Mouse (Mus musculus): Measurements from ENCODE around the gene Smarcd3. TPM values are rescaled to one million over a fixed set of nuclear protein-coding genes. Genes with fewer than 3 reads are reported as not detected.

Smarcd3 gene
- total and polyA plus RNA-seq, 3 experiments, result 1.3 to 2.2 TPM; not detected in 1

- Histone ChIP-seq H3K36me3 (replicated peaks in 1 of 2; ENCODE audit: control insufficient read depth in 1 of 2, insufficient read depth in 1 of 2, low read length in 1 of 2) (no peaks in the 10 kb centered on the region), H3K9ac (ENCODE audit: insufficient read depth, low read depth) (no peak overlapping the region), H3K4me2 (ENCODE audit: insufficient read depth, low read depth, poor library complexity, severe bottlenecking) (no peak overlapping the region), H3K9me3 (replicated peaks; ENCODE audit: low read length) (no peaks in the 10 kb centered on the region), H3K4me1 (ENCODE audit: control insufficient read depth in 1 of 2, insufficient read depth in 2 of 2) (peaks cover 6 to 7% of the 10 kb centered on the region in 2 experiments; a peak in 3 of 4 replicates), H3K27me3 (replicated peaks) (peaks cover 86% of the 10 kb centered on the region), H3K4me3 (replicated peaks in 1 of 3; ENCODE audit: low read depth in 2 of 3, low read length in 2 of 3, poor library complexity in 1 of 3) (no peak overlapping the region), H3K79me2 (replicated peaks; ENCODE audit: control insufficient read depth, extremely low read depth, insufficient read depth, poor library complexity, severe bottlenecking) (no peaks in the 10 kb centered on the region), H3K27ac (ENCODE audit: insufficient read depth, low read depth) (no peak overlapping the region)
- TF ChIP-seq JUND (conservative IDR thresholded peaks at IDR 0.05; ENCODE audit: low read depth, low read length), result no peak
- TF ChIP-seq RAD21 (IDR thresholded peaks at IDR 0.05; ENCODE audit: low read depth, low read length), result no peak
- TF ChIP-seq UBTF (IDR thresholded peaks at IDR 0.05; ENCODE audit: low read depth, low read length), result no peak
- no peak for TF ChIP-seq MAX (IDR thresholded peaks at IDR 0.05; ENCODE audit: low read length)
- no peak for TF ChIP-seq USF1 (IDR thresholded peaks at IDR 0.05; ENCODE audit: low read depth, low read length)
- no peak for TF ChIP-seq MYC (IDR thresholded peaks at IDR 0.05; ENCODE audit: low read depth, low read length)
- no peak for TF ChIP-seq ZMIZ1 (IDR thresholded peaks at IDR 0.05; ENCODE audit: low read depth, low read length)
- no peak for TF ChIP-seq EP300 (IDR thresholded peaks at IDR 0.05; ENCODE audit: low read length)
- TF ChIP-seq TBP (conservative IDR thresholded peaks at IDR 0.05; ENCODE audit: low read depth, low read length), result no peak
- TF ChIP-seq PAX5 (IDR thresholded peaks at IDR 0.05; ENCODE audit: low read length), result no peak
- no peak for TF ChIP-seq HCFC1 (IDR thresholded peaks at IDR 0.05; ENCODE audit: low read depth, low read length)
- TF ChIP-seq RCOR1 (conservative IDR thresholded peaks at IDR 0.05; ENCODE audit: low read depth, low read length), result no peak
- TF ChIP-seq ZC3H11A (IDR thresholded peaks at IDR 0.05; ENCODE audit: low read depth, low read length), result no peak
- no peak for TF ChIP-seq MAFK (IDR thresholded peaks at IDR 0.05; ENCODE audit: insufficient replicate concordance, low read length)
- no peak for TF ChIP-seq E2F4 (IDR thresholded peaks at IDR 0.05; ENCODE audit: insufficient replicate concordance, low read depth, low read length)
- no peak for TF ChIP-seq CHD1 (IDR thresholded peaks at IDR 0.05; ENCODE audit: low read depth, low read length)
- TF ChIP-seq USF2 (conservative IDR thresholded peaks at IDR 0.05; ENCODE audit: low read depth, low read length), result no peak
- TF ChIP-seq NELFE (IDR thresholded peaks at IDR 0.05; ENCODE audit: low read depth, low read length), result no peak
- TF ChIP-seq ETS1 (conservative IDR thresholded peaks at IDR 0.05; ENCODE audit: low read depth, low read length), result no peak
- no peak for TF ChIP-seq ELF1 (IDR thresholded peaks at IDR 0.05; ENCODE audit: low read depth, low read length)
- DNase-seq (ENCODE audit: extremely low read depth), result no peak
- in situ Hi-C loops (cut with MboI; ENCODE audit: low pct_ligation_motif_present, low pct_unique_long_range_greater_than_20kb, low sequenced_read_pairs), result no loop called here
- dilution Hi-C loops (cut with MboI; ENCODE audit: extremely low pct_ligation_motif_present, extremely low pct_unique_long_range_greater_than_20kb, low sequenced_read_pairs), result no loop called here
Measured at GRCm38 (mm10) chr5:24620116-24620515, 4.1 kb downstream of the Smarcd3 start.

GRCm38 (mm10) chr5:24618921-24619320, 5.3 kb downstream of the Smarcd3 start:
- in situ Hi-C loops (cut with MboI; ENCODE audit: low pct_ligation_motif_present, low pct_unique_long_range_greater_than_20kb, low sequenced_read_pairs), result no loop called here
- H3K9me3 ChIP-seq (replicated peaks; ENCODE audit: low read length), result no peaks in the 10 kb centered on the region
- H3K4me2 ChIP-seq (ENCODE audit: insufficient read depth, low read depth, poor library complexity, severe bottlenecking), result no peak overlapping the region
- H3K9ac ChIP-seq (ENCODE audit: insufficient read depth, low read depth), result no peak overlapping the region
- no peak for DNase-seq (ENCODE audit: extremely low read depth)
- dilution Hi-C loops (cut with MboI; ENCODE audit: extremely low pct_ligation_motif_present, extremely low pct_unique_long_range_greater_than_20kb, low sequenced_read_pairs), result no loop called here
- H3K27ac ChIP-seq (ENCODE audit: insufficient read depth, low read depth), result no peak overlapping the region
- TF ChIP-seq E2F4 (IDR thresholded peaks at IDR 0.05; ENCODE audit: insufficient replicate concordance, low read depth, low read length) (no peak), EP300 (IDR thresholded peaks at IDR 0.05; ENCODE audit: low read length) (no peak)
- H3K79me2 ChIP-seq (replicated peaks; ENCODE audit: control insufficient read depth, extremely low read depth, insufficient read depth, poor library complexity, severe bottlenecking), result no peaks in the 10 kb centered on the region
- no peaks in the 10 kb centered on the region for H3K36me3 ChIP-seq (replicated peaks in 1 of 2; ENCODE audit: control insufficient read depth in 1 of 2, insufficient read depth in 1 of 2, low read length in 1 of 2)
- peaks cover 76% of the 10 kb centered on the region for H3K27me3 ChIP-seq (replicated peaks)
- H3K4me1 ChIP-seq (ENCODE audit: control insufficient read depth in 1 of 2, insufficient read depth in 2 of 2), result peaks cover under 1 to 4% of the 10 kb centered on the region in 2 experiments; a peak in 3 of 4 replicates
- H3K4me3 ChIP-seq (replicated peaks in 1 of 3; ENCODE audit: low read depth in 2 of 3, low read length in 2 of 3, poor library complexity in 1 of 3), result no peak overlapping the region
